Mouse (Mus musculus) cerebellum, postnatal 14 days (tissue): ENCODE results near the gene Slc24a5.
"Not testable (repeated sequence)": the region's sequence is repeated elsewhere in the genome, so short reads cannot be mapped to it uniquely, and the experiment has no call there.

Source experiments
- DNase-seq, 2 experiments: peaks; one replicate each; pipeline ENCODE4 v3.0.0; 2021; ENCODE audit warnings: mixed read lengths in 2 of 2

Gene Slc24a5

DNA sequence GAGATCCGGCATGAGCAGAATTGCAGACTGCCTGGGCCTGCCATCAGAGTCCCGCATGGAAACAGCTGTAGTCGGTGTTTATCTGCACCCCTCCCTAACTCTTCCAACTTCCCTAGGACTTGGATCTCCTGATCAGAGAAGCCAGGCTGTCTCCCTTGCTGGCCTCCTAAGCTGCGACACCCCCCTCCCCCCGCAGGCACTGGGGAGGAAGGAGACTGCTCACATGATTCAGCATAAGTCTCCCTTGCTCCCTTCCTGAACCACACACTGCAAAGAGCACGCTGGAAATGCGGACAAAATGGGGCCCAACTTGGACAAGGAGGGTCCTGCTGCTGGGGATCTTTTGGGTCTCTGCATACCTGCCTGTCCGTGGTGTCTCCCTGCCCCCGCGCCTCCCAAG lies at the start of gene Slc24a5:
Slc24a5 (plus strand) TSS at position 231 of the 400 bp plus-strand sequence.
- DNase-seq, result no peak

DNA sequence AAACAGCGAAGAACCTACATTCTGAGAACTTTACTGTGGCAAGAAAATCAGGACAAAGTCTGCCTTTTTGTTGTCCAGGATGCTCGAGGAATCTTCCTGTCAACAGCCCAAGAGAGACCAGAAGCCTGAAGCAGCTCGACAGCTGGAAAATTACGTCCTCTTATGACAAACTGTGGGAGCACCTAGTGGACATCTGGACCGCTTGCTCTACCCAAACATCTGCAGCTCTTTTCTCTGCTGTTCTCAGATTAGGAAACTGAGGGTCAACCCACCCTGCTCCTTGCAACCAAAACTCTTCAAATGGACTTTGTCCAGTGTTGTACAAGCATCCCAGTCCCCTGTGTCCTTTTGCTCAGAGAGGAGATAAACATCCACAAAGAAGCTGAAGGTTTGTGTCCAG lies 43.5 kb upstream of the Slc24a5 start:
- no peak for DNase-seq

DNA sequence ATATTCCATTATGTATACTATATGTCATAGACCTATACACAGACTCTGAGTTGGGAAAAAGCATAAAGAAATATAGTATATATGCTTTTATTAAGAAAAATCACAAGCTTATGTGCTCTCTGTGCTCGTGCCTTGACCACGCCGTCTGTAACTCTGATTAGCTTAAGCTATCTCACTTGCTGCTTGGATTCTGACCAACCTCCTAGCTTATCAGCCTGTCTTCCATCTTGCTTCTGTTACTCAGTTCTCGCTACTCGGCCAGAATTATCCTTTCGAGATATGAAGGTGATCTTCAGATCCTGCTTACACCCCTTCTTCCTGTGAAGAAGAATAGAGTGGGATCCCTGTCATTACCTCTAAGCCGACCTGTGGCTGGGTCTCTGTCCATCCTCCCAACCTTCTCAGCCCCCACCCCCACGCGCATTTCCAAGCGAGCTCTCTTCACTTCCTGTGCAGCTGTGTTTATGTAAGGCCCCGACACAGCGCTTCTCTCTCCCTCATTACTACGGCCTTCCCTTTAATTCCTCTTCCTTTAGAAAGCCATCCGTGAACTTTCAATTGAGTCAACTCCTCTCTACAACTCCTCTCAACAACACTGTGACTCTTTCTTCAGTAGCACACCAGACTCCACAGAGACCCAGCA lies 41.4 kb upstream of the Slc24a5 start:
- no peak for DNase-seq

DNA sequence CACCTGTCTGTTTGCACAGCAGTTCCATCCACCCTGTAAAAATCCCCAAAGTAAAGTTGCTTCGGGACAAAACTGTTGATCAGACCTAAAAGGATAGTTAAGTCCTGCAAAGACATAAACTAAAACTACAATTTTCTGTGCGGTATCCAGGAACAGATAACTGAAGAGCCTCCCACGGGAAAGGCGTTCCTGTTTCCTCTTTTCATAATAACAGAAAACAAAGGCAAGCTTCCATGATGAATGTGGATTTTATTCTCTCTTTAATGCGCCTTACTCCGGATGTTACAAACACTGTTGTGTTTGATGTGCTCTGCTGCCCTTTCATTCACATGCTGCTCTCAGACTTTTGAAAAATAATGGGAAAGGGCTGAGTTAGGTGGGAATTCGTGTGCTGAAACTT lies 37.3 kb upstream of the Slc24a5 start:
- DNase-seq, result no peak

DNA sequence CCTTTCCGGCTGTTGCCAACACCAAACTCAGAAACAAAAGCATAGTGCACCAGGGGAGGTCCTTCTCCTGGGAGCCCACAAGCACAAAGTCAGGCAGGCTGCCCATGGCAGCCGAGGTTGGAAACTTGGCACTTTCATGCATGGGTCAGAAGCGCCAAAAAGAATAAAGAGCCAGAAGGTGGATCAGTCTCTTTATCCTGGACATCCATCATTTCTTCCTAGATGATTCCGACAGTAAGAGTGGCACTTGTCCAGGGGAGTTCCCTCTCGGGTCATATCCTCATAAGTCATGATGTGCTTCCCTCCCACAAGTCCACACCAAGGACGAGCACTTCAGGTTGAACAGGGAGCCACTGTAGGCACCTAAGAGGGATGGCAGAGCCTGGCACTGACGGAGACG lies 36.8 kb upstream of the Slc24a5 start:
- peak; percentile 67 to 77 for DNase-seq

DNA sequence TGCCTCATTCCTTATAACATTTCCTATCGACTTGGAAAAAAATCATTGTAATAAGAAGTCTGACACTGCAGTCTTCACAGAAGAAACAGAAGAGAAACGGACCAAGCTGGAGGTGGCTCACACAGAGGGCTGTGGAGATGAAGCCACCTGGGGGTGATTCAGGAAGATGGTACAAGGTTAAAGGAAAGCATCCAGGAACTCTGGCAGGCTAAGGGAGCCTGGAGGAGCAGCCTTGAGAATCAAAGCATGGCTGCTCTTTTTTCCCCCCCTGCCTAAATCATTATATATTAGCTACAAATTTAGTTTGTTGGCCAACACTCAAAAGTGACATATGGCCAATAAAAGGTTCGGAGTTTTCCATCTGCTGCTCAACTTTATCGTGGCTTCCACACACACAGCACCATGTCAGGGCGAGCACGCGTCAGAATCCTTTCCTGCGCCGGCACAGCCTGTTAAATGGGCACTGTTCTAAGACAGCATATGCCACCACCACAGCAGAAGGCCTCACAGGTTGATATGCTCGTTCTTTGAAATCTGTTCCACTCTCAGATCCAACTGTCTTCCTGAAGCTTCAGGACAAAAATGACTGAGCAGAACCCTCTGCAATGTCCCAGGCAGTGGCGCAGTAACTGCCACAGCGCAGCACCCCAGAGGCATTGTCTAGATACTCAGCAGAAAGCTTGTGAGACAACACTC lies 36.2 kb upstream of the Slc24a5 start:
- DNase-seq, result peak; percentile 70 to 85

DNA sequence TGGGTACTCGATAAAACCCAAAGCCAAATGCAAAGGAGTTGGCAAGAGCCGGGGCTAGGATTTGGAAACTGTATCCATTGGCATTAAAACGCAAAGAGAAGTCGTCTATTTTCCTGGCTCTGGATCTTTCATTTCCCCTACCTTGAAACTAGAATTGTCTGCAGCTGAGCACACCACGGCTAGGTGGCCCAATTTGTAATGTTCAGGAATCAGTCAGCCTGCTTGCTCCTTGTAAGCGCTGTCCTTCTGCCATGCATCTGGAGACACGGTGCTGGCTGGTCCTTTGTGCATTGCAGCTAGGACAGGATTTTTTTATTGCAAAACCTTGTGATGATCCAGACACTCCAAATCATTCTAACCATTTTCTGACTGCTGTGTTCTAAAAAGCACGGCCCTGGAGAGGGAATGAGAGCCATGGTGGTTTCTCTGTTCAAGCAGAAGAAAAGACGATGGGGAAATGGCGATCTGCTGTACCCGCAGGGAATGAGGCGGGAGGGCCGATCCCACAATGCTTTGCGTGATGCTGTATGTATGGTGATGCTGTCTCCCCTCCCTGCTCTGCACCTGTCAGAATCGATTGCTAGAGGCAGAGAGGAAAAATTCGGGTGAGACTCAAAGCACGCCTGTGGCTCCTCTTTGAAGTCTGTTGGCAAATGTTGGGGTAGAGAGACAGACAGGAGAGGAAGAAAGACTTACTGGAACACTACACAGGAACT lies 35.5 kb upstream of the Slc24a5 start:
- peak; percentile 80 to 82 for DNase-seq

DNA sequence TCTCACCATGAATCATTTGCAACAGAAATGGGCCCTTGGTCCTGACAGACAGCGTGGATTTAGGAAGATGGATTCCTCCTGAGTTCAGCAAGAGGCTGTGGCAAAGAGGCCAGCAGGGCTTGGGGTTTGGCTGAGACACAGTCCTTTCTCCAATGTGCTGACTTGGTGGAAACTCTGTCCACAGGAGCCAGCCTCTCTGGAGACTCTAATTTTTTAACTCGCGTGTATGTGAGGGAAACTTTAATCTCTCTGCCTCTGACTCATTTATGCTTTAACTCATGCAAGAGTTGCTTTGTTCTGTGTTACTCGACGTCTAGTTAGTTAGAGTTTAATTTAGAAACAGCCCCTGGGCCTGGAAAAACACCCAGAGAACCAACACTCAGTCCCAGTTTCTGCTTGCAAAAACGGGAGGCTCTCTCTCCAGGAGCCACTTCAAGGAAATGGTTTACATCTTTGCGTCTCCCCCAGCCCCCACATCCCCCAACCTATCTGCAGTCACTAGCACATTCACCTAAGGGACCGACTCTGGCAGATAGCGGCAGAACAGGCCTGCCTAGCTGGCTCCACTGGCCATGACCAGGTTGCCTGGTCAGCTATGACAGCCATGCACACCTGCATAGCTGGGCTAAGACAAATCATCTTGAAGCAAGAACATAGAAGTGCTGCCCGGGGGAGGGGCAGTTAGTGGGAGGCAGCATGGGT lies 34.7 kb upstream of the Slc24a5 start:
- DNase-seq, result peak; percentile 34 to 45

DNA sequence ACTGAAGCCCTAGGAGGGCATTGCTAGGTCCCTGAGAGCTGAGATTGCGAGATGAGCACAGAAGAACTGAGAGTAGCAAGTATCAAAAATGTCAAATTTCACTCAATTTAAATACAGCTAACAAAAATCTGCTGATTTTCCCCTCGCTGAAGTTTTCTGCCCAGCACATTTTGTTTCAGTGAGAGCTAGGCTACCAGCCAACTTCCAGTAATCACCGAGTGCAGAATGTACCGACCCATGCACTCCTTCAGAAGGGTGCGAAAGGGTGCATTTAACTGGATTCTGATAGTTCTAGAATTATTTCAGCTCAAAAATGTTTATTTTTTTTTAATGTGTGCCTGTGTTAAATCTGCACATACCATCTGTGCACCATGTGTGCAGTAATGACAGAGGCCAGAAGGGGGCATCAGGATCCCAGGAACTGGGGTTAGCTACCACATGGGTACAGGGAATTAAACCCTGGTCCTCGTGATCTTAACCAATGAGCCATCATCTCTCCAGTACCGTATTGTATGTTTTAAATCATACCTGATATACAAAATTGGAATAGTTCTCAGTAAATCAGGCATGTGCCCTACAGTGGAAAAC lies 12.5 kb upstream of the Slc24a5 start:
- DNase-seq, result no peak

DNA sequence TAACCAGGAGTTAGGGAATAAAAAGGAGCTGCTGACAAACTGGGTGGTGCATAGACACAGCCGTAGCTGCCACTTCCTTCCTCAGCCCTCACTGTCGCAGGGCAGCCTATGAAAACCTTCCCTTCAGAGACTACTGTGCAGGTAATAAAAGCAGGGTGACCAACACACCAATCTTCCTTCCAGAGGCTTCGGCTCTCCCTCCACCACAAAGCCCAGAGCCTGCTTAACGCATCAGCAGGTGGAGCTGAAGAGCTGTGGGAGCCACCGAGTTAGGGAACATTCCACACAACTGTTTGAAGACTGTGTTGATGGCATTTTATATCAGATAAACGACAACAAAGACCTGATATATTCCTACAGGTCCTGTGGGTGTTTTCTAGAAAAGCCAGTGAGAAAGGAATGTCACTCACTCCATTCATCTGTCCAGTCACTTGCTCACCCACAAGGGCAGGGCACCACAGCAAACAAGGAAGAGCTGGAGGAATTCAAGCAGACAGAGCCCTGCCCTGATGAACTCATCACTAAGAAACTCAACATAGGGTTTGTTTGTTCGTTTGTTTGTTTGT lies 10.6 kb upstream of the Slc24a5 start:
- peak; percentile 46 to 52 for DNase-seq

DNA sequence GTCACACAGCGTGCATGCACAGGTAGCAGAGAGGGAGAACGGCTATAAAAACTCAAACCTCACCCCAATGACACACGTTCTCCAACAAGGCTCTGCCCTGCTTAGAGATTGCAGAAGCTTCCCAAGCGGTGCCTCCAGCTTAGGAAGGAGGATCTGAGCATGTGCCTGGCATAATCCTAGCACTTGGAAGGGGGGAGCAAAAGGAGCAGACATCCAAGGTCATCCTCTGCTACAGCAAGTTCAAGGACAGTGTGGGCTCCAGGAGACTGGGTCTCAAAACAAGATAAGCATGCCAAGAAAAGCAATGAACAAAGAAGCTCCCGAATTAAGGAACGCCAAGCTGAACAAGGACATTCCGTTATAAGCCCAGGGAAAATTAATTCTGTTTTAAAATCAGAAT lies 6.5 kb upstream of the Slc24a5 start:
- no peak for DNase-seq

DNA sequence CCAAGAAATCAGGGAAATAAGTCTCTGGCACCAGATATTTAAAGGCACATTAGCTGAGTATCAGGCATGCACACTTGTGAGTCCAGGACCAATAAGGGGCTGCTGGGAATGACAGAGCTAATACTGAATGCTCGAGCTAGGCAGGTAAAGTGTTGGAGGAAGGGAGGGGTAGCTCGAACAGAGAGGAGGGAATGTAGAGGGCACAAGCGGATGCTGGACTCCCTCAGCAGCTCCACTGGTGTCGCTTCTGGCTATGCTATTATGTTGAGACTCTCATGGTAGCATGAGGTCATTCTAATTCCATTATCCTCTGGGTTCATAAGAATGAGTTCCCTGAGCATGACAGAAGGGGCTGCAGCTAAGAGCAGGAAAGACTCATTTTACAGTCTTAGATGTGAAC lies 5.0 kb upstream of the Slc24a5 start:
- no peak for DNase-seq

DNA sequence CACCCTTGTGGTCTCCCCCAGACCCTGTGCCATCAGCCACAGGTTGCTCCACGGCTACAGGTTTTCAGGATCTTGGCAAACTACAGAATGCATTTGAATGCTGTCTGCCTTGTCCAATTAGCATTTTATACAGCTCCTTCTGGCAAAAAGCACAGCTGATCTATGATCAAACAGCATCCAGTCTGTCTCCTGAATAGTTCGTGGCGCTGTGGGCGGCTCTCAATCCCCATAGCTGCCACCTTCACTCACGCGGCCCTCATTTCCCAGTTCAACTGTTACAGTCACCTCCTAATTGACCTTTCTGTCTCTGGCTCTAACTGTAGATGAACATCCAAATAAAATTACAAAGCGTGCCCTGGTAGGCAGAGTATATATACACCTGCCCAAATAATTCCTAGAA lies 551 bp upstream of the Slc24a5 start:
- no peak for DNase-seq

DNA sequence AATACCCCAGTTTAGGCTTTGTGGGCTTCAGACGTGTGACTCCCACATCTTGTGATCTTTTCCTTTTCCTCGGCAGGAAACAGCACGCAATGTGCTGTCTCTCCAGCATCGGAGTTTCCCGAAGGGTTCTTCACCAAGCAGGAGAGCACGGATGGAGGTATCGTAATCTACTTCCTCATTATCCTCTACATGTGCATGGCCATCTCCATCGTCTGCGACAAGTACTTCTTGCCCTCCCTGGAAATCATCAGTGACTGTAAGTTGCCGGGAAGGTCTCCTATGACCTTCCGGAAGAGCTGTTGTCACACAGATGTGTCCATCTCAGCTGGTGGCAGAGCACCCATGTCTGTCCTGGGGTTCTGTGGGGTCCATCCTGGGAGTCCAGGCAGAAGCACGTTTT lies 772 bp downstream of the Slc24a5 start:
- DNase-seq, result no peak

DNA sequence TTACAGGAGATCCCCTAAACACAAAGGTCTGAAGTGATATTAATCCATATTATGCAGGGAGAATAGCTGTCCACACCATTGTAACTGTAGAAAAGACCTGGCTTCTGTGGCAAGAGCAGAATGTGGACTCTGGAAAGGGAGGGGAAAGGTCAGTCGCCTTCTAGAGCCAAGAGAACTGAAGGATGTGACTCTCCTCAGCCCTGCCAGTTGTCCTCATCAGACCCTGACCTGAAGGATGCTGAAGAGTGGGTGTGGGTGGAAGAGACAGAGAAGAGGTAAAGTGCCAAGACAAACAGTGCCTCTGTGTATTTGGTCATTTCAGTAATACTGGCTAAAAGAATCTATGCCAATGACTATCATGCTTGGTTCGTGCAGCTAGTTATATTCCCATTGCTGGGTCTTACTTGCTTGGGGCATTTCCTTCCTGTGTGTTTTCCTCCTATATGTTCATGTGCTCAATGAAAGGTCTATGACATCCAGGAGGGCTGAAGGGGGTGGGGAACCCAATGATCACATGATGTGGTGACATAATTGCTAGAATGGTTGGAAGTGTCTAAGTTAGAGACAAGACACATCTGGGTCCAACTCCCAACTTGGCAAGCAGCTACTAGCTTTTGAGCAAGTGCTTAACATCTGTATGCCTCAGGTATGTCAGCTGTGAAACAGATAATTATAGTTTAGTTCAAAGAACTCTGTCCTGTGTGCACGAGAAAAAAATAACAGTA lies 5.3 kb downstream of the Slc24a5 start:
- no peak for DNase-seq

DNA sequence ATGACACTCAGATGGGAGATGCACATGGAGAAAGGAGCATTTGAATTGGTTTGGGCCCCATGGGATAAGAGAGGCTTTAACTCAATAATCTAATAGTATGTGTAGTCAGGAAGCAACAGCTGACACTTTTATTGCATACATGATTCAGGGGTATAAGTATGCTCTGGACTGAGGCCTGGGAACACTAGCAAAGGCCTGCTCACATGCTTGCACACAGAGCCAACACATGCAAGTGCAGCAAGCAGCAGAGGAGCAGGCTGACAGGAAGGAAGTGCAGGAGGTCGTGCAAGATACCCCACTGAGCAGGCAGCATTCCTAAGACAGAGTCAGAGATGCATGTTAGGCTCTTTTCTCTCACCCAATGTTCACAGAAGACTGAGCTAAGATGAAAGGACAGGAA lies 16.0 kb downstream of the Slc24a5 start:
- no peak for DNase-seq

DNA sequence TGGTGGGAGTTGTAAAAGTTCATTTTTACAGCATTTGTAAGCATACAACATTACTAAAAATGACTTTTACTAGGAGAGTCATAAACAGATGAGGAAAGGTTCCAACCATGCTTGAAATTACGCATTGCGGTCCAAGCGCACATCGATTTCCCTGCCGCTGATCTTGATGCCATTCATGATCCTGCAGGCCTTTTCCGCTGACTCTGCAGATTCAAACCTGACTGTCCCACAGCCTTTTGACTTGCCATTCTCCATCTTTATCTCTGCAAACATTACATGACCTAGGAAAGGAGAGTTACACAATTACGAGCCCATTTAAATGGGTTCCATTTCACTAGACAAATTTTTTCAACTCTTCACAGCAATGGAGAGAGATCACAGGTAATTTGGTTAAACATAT lies 20.8 kb downstream of the Slc24a5 start:
- no peak for DNase-seq

DNA sequence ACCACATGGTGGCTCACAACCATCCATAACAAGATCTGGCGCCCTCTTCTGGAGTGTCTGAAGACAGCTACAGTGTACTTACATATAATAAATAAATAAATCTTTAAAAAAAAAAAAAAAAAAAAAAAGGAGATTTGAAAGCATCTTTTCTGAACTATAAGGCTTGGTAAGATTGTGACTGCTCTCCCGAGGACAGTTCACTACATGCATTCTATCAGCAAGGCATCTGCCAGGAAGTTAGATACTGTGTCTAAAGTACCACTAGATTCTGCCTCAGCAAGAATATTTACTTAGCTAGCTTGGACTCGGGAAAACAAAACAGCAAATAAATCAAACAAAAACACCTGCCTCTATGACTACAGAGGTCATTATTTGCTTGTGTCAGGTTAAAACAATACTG lies 24.2 kb downstream of the Slc24a5 start:
- DNase-seq, result not testable (repeated sequence)

DNA sequence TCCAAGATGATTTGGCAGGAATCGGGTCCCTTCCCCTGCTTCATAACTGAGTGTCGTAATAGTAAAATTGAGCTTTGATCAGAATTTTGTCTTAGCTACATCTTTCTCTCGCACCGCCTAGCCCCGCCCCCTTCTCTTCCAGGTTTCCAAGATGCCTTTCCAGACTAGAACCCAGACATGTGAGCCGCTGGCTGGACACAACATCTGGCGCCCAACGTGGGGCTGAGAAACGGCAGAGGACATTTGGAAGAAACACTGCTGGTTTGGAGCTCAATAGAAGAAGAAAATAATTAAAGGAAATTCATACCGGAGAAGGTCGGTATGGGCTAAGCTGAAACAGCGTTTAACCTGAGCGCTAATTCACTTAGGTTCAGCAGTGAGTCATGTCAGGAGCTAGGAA lies 36.6 kb downstream of the Slc24a5 start:
- not testable (repeated sequence) for DNase-seq

DNA sequence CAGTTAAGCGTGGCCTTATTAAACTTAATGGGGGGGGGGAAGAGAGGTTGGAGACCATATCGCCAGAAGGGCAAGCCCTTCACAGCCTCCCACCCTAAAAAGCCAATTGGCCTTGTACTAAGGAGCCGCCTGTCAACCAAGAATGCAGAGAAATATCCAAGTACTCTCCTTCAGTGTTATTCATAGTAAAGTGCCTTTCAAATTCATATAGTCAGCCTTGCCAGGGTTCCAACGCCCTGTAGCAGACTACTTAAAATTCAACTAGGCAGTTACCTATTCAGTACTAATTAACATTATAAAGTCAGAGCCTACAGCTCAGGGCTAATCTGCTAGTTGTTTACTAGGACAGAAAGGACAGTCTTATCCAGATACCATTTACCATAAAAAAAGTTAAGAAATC lies 38.6 kb downstream of the Slc24a5 start:
- not testable (repeated sequence) for DNase-seq

DNA sequence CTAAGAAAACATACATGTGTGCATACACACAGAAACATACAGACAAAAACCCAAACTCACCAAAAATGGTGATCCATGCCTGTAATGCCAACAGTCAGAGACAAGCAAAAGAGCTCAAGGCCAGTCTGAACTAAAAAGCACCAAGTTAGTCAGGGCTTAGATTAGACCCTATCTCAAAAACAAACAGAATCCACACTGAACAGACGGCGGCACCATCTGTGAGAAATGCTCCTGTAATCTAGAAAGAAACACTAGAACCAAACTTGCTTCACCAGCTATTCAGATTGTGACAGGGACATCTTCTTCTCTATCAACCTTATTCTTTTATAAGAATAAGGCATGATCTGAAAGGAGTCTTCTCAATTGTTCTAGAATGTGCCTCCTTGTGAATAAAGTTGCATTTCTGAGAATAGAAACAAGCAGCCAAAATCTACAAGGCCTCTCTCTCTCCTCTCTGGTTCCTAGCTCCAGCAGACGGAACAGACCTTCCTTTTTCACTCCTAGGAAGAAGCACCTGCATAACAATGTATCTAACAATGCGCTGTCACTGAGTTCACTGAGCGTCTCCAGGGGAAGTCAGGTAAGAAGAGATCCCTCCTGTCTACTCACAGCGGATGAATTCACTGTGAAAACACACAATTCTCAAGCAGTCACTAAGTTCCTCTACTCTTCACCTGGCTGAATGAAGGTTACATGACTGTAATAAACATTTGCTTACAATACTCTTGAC lies 51.6 kb downstream of the Slc24a5 start:
- peak in 1 of 2 experiments; percentile 47 for DNase-seq
